Mouse (Mus musculus) cerebellum, postnatal 14 days (tissue): ENCODE results near the gene Camta1.
A peak's percentile ranks its signal among the peaks of the same experiment; 100 is the strongest.
"Not testable (repeated sequence)": the region's sequence is repeated elsewhere in the genome, so short reads cannot be mapped to it uniquely, and the experiment has no call there.

ENCODE experiments used
- DNase-seq, 2 experiments: peaks; one replicate each; pipeline ENCODE4 v3.0.0; 2021; ENCODE audit warnings: mixed read lengths in 2 of 2

Gene Camta1

GRCm38 (mm10) chr4:151044037-151044943 is 817.4 kb downstream of the Camta1 start, which contains the start of gene Per3:
Gene Per3, minus strand, starts transcription at chr4:151044665.
- peak; percentile 99 to 100 for DNase-seq

- peak; percentile 42 to 43 for DNase-seq
Observed at GRCm38 (mm10) chr4:151043281-151043680, 818.4 kb downstream of the Camta1 start.

DNA sequence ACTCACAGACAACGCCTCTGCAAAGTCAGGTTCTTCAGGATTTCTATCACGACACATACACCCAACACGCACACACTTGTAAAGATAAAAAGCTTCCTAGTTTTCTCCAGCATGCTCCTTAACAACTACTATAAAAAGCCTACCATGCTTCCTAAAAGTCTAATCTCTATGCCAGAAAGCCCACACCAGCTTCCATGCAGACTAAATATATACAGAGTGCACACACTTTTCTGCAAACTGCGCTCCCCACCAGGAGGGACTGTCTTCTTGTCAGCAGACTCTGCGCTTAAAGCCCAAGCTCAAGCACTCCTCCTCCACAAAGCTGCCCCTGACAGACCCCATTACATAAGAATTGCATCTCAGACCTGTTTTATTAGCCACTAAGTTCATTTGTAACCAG is 820.2 kb downstream of the Camta1 start:
- DNase-seq, result no peak

DNA sequence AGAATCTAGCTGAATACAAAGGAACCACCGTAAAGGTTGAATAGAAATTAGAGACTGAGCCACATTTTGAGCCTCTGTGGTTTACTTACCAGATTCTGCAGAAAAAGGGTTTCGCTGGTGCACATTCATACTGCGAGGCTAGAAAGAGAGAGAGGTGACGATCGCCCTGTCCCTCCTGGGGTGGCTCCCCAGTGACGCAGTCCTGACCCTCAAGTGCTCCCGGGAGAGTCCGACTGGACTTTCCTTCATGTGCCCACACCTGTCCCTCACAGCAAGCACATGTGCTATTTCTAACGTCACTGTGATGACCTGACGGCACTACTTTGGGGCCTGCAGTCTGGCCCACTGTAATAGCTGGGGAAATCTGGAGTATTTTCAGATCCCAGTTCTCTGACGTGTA is 823.9 kb downstream of the Camta1 start:
- no peak for DNase-seq

GRCm38 (mm10) chr4:151036521-151036920 is 825.2 kb downstream of the Camta1 start:
- DNase-seq, result no peak

DNA sequence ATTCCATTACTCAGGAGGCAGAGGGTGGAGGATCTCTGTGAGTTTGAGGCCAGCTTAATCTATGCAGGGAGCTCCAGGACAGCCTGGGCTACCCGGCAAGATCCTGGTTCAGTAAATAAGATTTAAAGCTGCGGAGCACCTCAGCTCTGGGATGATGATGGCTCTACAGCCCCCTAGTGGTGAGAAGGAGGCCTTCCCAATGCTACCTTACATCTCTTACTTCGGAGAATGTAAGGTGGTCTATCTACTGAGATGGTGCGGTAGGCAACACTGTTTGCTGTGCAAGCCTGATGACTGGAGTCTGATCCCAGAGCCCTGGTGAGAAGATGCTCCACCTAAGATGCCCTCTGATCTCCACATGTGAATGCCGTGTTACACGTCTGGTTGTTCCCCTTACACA is 834.7 kb downstream of the Camta1 start:
- DNase-seq, result peak; percentile 52 to 60

- DNase-seq, result no peak
Observed at GRCm38 (mm10) chr4:151024152-151024551, 837.5 kb downstream of the Camta1 start.

GRCm38 (mm10) chr4:151017356-151017755 is 844.3 kb downstream of the Camta1 start:
- not testable (repeated sequence) for DNase-seq

DNA sequence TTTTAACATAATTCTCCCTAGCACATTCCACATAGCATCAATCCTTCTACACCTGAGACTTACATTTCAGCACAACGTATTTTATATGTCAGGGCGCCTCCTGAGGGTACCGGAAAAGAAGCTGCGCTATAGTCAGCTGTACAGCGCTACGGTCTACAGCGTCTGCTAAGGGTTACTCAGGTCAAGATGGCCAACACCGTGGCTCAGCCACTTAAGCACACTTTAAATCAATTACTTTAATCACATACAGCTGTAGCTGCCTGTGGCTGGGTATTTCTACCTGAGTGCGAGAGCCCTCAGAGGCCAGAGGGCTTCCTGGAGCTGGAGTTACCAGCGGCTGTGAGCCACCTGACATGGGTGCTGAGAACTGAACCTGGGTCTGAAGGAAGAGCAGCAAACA is 845.7 kb downstream of the Camta1 start:
- DNase-seq, result no peak

GRCm38 (mm10) chr4:151010316-151010715 is 851.4 kb downstream of the Camta1 start:
- no peak for DNase-seq

- DNase-seq, result peak; percentile 48 to 74
Observed at GRCm38 (mm10) chr4:151006945-151007344, 854.7 kb downstream of the Camta1 start.

- DNase-seq, result no peak
Observed at GRCm38 (mm10) chr4:151005656-151006318, 855.9 kb downstream of the Camta1 start.

- DNase-seq, result no peak
Observed at GRCm38 (mm10) chr4:151001397-151001796, 860.3 kb downstream of the Camta1 start.

GRCm38 (mm10) chr4:150998626-150999025 is 863.0 kb downstream of the Camta1 start:
- DNase-seq, result no peak

- DNase-seq, result no peak
Observed at GRCm38 (mm10) chr4:150996797-150997196, 864.9 kb downstream of the Camta1 start, which contains the start of gene Uts2. Gene Uts2, plus strand, starts transcription at chr4:150997097.

GRCm38 (mm10) chr4:150990148-150990547 is 871.5 kb downstream of the Camta1 start:
- DNase-seq, result peak in 1 of 2 experiments; percentile 26

DNA sequence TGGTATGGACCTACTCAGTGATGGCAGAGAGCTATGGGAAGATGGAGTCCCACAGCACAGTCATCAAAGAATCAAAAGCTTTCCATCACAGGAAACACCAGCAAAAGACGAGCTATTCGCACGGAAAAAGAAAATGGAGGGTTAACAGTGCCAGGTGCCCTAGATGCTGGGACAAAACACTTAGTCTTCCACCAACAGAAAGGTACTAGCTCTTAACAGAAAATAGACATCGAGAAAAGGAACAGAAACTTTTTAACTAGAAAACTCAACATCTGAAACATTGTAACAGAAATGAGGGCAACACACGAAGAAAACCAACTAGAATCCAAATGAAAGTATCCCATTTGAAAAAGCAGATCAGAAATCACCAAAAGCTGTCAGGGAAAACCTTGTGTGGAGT is 881.5 kb downstream of the Camta1 start:
- DNase-seq, result no peak

GRCm38 (mm10) chr4:150979455-150979854 is 882.2 kb downstream of the Camta1 start:
- no peak for DNase-seq

DNA sequence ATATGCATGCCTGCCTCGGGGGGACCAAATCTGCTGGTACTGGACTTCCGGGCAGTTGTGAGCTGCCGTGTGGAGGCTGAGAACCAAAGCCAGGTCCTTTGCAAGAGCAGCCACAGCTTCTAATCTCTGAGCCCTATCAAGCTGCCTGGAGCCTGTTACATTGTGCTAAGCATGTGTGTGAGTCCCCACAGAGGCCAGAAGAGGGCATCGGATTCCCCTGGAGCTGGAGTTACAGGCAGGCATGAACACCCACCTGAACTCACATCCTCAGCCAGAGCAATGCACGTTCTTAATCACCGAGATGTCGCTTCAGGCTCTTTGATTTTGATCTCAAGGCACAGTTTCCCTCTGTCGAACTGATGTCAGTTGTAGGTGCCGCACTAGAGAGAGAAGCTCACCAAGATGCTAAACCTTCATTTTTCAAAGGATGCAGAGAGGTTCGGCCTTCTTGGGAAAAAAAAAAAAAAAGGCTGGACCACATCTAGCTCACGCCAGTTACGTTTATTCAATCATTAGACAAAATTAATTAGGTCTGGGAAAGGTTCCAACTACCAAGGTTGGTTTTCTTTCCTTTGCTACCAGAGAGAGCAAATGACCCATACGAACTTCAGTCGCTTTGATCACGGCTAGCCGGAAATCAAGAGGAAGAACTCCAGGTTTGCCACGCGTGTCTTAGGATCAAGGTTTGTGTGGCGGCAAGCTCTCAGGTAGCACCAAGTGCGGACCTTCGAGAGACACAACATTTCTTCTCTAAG is 883.3 kb downstream of the Camta1 start:
- no peak for DNase-seq

DNA sequence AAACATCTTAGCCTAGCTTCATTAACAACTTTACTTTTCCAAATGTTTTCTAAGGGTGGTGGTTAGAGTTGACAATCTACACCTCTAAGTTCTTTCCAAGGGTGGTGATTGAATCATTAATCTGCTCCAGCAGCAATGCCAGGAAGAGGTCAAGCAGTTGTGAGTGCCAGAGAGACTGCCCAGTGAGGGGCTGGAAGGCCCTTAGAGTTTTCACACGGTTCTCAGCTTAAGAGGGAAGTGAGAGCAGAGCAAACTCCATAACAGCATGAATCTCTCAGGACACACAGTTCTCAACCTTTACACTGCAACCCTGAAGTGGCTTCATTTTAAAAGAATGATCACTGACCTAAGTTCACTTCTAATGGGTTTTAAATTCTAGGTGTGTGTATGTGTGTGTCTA is 886.5 kb downstream of the Camta1 start:
- no peak for DNase-seq

GRCm38 (mm10) chr4:150973264-150973663 is 888.4 kb downstream of the Camta1 start:
- no peak for DNase-seq

DNA sequence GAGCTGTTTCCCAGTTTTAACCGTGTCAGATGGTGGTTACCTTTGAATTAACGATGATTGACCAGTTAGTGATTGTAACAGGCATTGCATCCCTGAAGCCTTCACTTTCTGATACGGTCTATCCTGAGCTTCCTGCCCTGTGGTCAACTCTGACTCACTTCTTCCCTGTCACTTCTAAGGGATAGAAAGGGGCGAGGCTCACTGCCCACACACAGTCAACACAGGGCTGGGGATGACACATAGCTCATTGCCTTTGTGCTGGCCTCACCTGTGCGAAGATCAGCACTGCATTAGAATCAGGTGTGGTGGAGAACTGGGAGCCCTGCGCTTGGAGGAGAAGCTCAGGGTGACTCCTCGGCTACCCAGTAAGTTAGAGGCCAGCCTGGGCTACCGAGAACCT is 892.7 kb downstream of the Camta1 start:
- no peak for DNase-seq

DNA sequence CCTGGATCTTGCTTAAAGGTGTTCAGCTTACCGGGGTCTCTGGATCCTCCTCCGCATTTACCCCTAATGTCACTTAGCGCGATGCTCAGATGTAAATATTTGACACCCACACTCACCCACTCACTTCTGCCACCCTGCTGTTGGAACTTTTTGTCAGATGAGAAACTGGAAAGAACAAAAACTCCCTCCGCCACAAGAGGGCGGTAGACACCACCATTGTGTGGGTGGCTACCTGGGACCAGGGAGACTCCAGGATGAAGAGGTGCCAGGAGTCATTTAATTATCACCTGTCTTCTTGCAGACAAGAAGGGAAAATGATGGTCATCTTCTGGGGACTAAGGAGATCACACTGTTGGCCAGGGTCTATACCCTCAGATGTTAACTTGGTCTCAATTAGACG is 895.1 kb downstream of the Camta1 start:
- peak; percentile 73 to 86 for DNase-seq
